Comparison of ENCODE assay signal across 8 mouse cellular contexts in the genomic region with DNA sequence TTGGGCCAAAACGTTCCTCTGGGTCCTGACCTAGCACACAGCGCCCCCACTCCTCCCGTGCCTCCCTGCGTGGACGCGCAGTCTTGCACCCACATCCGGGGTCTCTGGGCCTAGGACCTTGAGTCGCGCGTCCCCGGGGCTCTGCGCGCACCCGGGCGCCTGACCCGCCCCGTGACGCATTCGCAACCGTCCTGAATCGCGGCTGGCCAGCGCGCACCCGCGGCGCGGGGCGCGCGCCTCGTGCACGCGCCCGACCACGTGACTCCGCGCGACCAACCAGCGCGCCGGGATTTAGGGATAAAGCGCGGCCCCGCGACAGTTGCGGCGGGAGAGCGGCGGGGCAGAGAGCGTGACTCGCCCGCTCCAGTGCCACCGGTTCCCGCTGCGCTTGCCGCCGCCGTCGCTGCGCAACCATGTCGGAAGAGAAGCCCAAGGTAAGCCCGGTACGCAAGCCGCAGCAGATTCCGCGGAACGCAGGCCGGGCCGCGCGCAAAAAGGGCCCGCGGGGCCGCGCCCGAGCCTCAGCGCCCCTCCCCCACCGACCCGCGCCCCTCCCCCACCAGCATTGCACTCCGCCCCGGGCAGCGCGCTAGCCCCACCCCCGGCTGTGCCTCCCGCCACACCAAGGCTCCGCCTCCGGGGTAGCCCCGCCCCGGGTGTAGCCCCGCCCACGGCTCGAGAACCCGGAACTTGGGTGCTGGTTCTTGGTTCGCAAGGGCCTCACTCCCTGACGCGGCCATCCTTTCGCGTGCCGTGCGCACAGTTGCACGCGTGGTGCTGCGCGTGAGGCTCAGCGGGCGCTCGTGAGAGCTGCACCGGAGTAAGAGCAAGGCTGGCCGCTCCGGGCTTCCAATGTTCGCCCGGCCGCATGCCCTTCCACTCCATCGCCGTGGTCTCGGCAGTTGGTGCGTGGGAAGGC. TPM values are rescaled to one million over a fixed set of nuclear protein-coding genes. Genes with fewer than 3 reads are reported as not detected.
DNase-seq lines count a peak whose midpoint lies in the region; ATAC-seq and TF ChIP-seq lines count a peak whose summit lies in the region.

A gene (plus strand): TSS at position 190 of the 919 bp plus-strand sequence.
A gene (plus strand): TSS at position 290 of the 919 bp plus-strand sequence.

- DNase-seq in Patski (ENCODE audit: low read depth, low spot score): peak; percentile 38
- DNase-seq in cerebellum, postnatal 14 days: peak; percentile 97
- DNase-seq in frontal cortex, postnatal 14 days (ENCODE audit: low spot score in 2 of 2): peak; percentile 88 to 90
- DNase-seq in layer of hippocampus, postnatal 25 days (ENCODE audit: extremely low spot score in 1 of 2, low spot score in 1 of 2): peak; percentile 81 to 84
- DNase-seq in lung, postnatal 14 days: peak; percentile 99
- DNase-seq in ovary, postnatal 36 days (ENCODE audit: low spot score): peak; percentile 98
- DNase-seq in thymus, postnatal 14 days: peak; percentile 100

- ATAC-seq in Patski: peak; percentile 63
- peak; percentile 85 for ATAC-seq in hindbrain, embryonic 13.5 days (ENCODE audit: low FRiP score)

- under 1% methylated on average over 102 of the region's 119 CpGs for WGBS in hindbrain, embryonic 13.5 days

- peaks cover 21% of the 10 kb centered on the region for H3K36me3 ChIP-seq in hindbrain, embryonic 13.5 days

- CTCF ChIA-PET in Patski (lab: Charles Lee): interaction anchor here (1.1 to 1.5 kb wide), 6 partner anchors 9 to 22 kb away, joined by 3 to 7 read pairs (median 6); no protein-coding TSS in a partner anchor

- in situ Hi-C loops in Patski (cut with MboI; ENCODE audit: low pct_unique_long_range_greater_than_20kb): no loop called here

- no peak for TF ChIP-seq CTCF in Patski (IDR thresholded peaks at IDR 0.05)

- H3K27me3 ChIP-seq in Patski: no peaks in the 10 kb centered on the region
- H3K27me3 ChIP-seq in hindbrain, embryonic 13.5 days: no peaks in the 10 kb centered on the region

- peaks cover 35% of the 10 kb centered on the region for H3K4me1 ChIP-seq in hindbrain, embryonic 13.5 days (replicated peaks)

- peak within 1 kb of the TSS; percentile 60 for H3K4me3 ChIP-seq in hindbrain, embryonic 13.5 days

- peak within 1 kb of the TSS; percentile 83 for H3K9ac ChIP-seq in hindbrain, embryonic 13.5 days

- POLR2A ChIA-PET in Patski (lab: Charles Lee): interaction anchor here (1.0 kb wide), 1 partner anchor 17 kb away, joined by 3 read pairs; no protein-coding TSS in a partner anchor

- peak within 1 kb of the TSS; percentile 73 for H3K4me2 ChIP-seq in hindbrain, embryonic 13.5 days

- H3K9me3 ChIP-seq in hindbrain, embryonic 13.5 days: peaks cover 4% of the 10 kb centered on the region

- peak within 1 kb of the TSS; percentile 95 for H3K27ac ChIP-seq in hindbrain, embryonic 13.5 days

RNA-seq across cellular contexts. Expression of the first gene that starts in this region (rescaled TPM):
- polyA plus RNA-seq in Patski (2021): 235 TPM
- polyA plus RNA-seq in hindbrain, embryonic 13.5 days (2015; fragmentation: Nextera tagmentation; extraction: Ambion mirVana): 271 and 274 TPM in 2 replicates
- total RNA-seq in layer of hippocampus, postnatal 25 days (2021): 100 to 1,000 TPM; 116 to 128 TPM

RNA-seq across cellular contexts. Expression of the second gene that starts in this region (rescaled TPM):
- 5.5 TPM for polyA plus RNA-seq in Patski (2021)
- 2.1 and 3.4 TPM in 2 replicates for polyA plus RNA-seq in hindbrain, embryonic 13.5 days (2015; fragmentation: Nextera tagmentation; extraction: Ambion mirVana)
- total RNA-seq in layer of hippocampus, postnatal 25 days (2021): 10 to 100 TPM; 29.0 to 29.8 TPM

Comparison
In these comparisons a context has a peak if more than half of its experiments do, and no peak if none do; other contexts are left out.
1. Peak in every context shown above with its lines: DNase-seq, ATAC-seq, H3K4me3 ChIP-seq and H3K27ac ChIP-seq.
2. DNase-seq: peak in every context shown above with its lines; median percentile 100 in thymus, postnatal 14 days; 99 in lung, postnatal 14 days; 98 in ovary, postnatal 36 days; 97 in cerebellum, postnatal 14 days; 89 in frontal cortex, postnatal 14 days; 82 in layer of hippocampus, postnatal 25 days; 38 in Patski.